Mouse (Mus musculus) MEL (cell line): ENCODE measurements at regions not wholly inside any gene's neighbourhood (a gene's known extent, or its start where the extent isn't known, plus 50 kb on each side); places are given as distances from the start of the nearest gene placed in this dataset.

Experiments used
- DNase-seq: peaks from one replicate; pipeline ENCODE4 v3.0.0; 2011; ENCODE audit warnings: low read depth, low spot score
- H3K27ac ChIP-seq: 2 replicates; pipeline ENCODE4 v1.5.1; 2012; ENCODE audit warnings: low read depth, mild to moderate bottlenecking, control low read depth, low read length, moderate library complexity; ENCODE audit not compliant: control insufficient read depth
- H3K27me3 ChIP-seq, 2 experiments: fragments of 150-350 bp in 1 of 2; sonication (generic) in 1 of 2; 2 replicates each; pipeline ENCODE4 v1.6.1; 2012; ENCODE audit warnings: low read length in 2 of 2, mild to moderate bottlenecking in 2 of 2, improper control_type of control experiment in 1 of 2, moderate library complexity in 1 of 2; ENCODE audit not compliant: insufficient read depth in 2 of 2, control insufficient read depth in 1 of 2
- H3K36me3 ChIP-seq, 2 experiments: 2 replicates each; pipeline ENCODE4 v1.6.1; 2012 to 2014; ENCODE audit warnings: low read length in 2 of 2, improper control_type of control experiment in 1 of 2, inconsistent platforms in 1 of 2, mild to moderate bottlenecking in 1 of 2; ENCODE audit not compliant: insufficient read depth in 2 of 2, control insufficient read depth in 1 of 2
- H3K4me1 ChIP-seq, 2 experiments: fragments of 150-350 bp in 1 of 2; sonication (generic) in 1 of 2; 2 replicates each; pipeline ENCODE4 v1.6.1; 2012; ENCODE audit warnings: low read length in 2 of 2, improper control_type of control experiment in 1 of 2, mild to moderate bottlenecking in 1 of 2; ENCODE audit not compliant: insufficient read depth in 2 of 2, control insufficient read depth in 1 of 2
- H3K4me3 ChIP-seq, 2 experiments: fragments of 150-350 bp in 1 of 2; sonication (generic) in 1 of 2; 2 replicates each; pipeline ENCODE4 v1.5.1; 2012; ENCODE audit warnings: low read depth in 2 of 2, low read length in 2 of 2, mild to moderate bottlenecking in 2 of 2, moderate library complexity in 2 of 2, control low read depth in 1 of 2, improper control_type of control experiment in 1 of 2; ENCODE audit not compliant: control insufficient read depth in 1 of 2, insufficient read depth in 1 of 2
- H3K79me2 ChIP-seq: 2 replicates; pipeline ENCODE4 v1.6.1; 2012; ENCODE audit warnings: mild to moderate bottlenecking, low read length, moderate library complexity; ENCODE audit not compliant: control insufficient read depth, poor library complexity, insufficient read depth
- H3K9ac ChIP-seq: 2 replicates; pipeline ENCODE4 v1.6.1; 2012; ENCODE audit warnings: low read depth, mild to moderate bottlenecking, control low read depth, low read length, moderate library complexity; ENCODE audit not compliant: control insufficient read depth, poor library complexity, severe bottlenecking
- H3K9me3 ChIP-seq: fragments of 150-350 bp; sonication (generic); replicated peaks from 2 replicates; pipeline ENCODE4 v1.6.1; 2012; ENCODE audit warnings: mild to moderate bottlenecking, low read length, improper control_type of control experiment, moderate library complexity; ENCODE audit not compliant: insufficient read depth
- BHLHE40 ChIP-seq: IDR thresholded peaks from 2 replicates; pipeline ENCODE4 v1.6.1; 2012; ENCODE audit warnings: low read depth, mild to moderate bottlenecking, inconsistent platforms, low read length, improper control_type of control experiment, borderline replicate concordance
- CHD2 ChIP-seq: IDR thresholded peaks from 2 replicates; pipeline ENCODE4 v1.6.1; 2011; ENCODE audit warnings: low read length, improper control_type of control experiment
- CTCF ChIP-seq, 3 experiments: IDR thresholded peaks in 2 of 3; conservative IDR thresholded peaks in 1 of 3; 2 replicates each; pipeline ENCODE4 v1.5.1; 2011 to 2012; ENCODE audit warnings: low read length in 3 of 3, low read depth in 2 of 3, mild to moderate bottlenecking in 2 of 3, improper control_type of control experiment in 1 of 3, inconsistent platforms in 1 of 3, mixed read lengths in 1 of 3, moderate library complexity in 1 of 3; ENCODE audit not compliant: control insufficient read depth in 1 of 3, insufficient read depth in 1 of 3, poor library complexity in 1 of 3, severe bottlenecking in 1 of 3
- ELF1 ChIP-seq: IDR thresholded peaks from 2 replicates; pipeline ENCODE4 v1.6.1; 2014; ENCODE audit warnings: low read depth, mild to moderate bottlenecking, inconsistent platforms, low read length, improper control_type of control experiment, moderate library complexity
- ETS1 ChIP-seq: IDR thresholded peaks from 2 replicates; pipeline ENCODE4 v1.6.1; 2012; ENCODE audit warnings: low read depth, mild to moderate bottlenecking, inconsistent platforms, low read length, improper control_type of control experiment, moderate library complexity
- GABPA ChIP-seq: IDR thresholded peaks from 2 replicates; pipeline ENCODE4 v1.6.1; 2012; ENCODE audit warnings: low read depth, mild to moderate bottlenecking, inconsistent platforms, low read length, improper control_type of control experiment, moderate library complexity
- GATA1 ChIP-seq: IDR thresholded peaks from 2 replicates; pipeline ENCODE4 v1.6.1; 2011; ENCODE audit warnings: low read depth, low read length, improper control_type of control experiment
- MXI1 ChIP-seq: IDR thresholded peaks from 2 replicates; pipeline ENCODE4 v1.6.1; 2011; ENCODE audit warnings: mild to moderate bottlenecking, low read depth, low read length, improper control_type of control experiment
- MYB ChIP-seq: IDR thresholded peaks from 2 replicates; pipeline ENCODE4 v1.6.1; 2011; ENCODE audit warnings: mild to moderate bottlenecking, low read depth, low read length, improper control_type of control experiment
- MYC ChIP-seq: IDR thresholded peaks from 2 replicates; pipeline ENCODE4 v1.6.1; 2011; ENCODE audit warnings: low read depth, mild to moderate bottlenecking, low read length, improper control_type of control experiment, moderate library complexity
- NELFE ChIP-seq: IDR thresholded peaks from 2 replicates; pipeline ENCODE4 v1.6.1; 2011; ENCODE audit warnings: low read depth, low read length, improper control_type of control experiment
- NRF1 ChIP-seq: IDR thresholded peaks from 2 replicates; pipeline ENCODE4 v1.6.1; 2014; ENCODE audit warnings: low read depth, mild to moderate bottlenecking, inconsistent platforms, low read length, improper control_type of control experiment, moderate library complexity; ENCODE audit not compliant: poor library complexity, insufficient read depth, severe bottlenecking
- POLR2A ChIP-seq, 2 experiments: IDR thresholded peaks; 2 replicates each; pipeline ENCODE4 v1.6.1; 2011 to 2012; ENCODE audit warnings: low read length in 2 of 2, mild to moderate bottlenecking in 2 of 2, control low read depth in 1 of 2, improper control_type of control experiment in 1 of 2, low read depth in 1 of 2, moderate library complexity in 1 of 2; ENCODE audit not compliant: control insufficient read depth in 1 of 2, insufficient read depth in 1 of 2, poor library complexity in 1 of 2
- POLR2AphosphoS2 ChIP-seq: IDR thresholded peaks from 2 replicates; pipeline ENCODE4 v1.6.1; 2011; ENCODE audit warnings: low read length, improper control_type of control experiment
- RAD21 ChIP-seq: IDR thresholded peaks from 2 replicates; pipeline ENCODE4 v1.6.1; 2011; ENCODE audit warnings: mild to moderate bottlenecking, low read depth, low read length, improper control_type of control experiment
- SIN3A ChIP-seq: IDR thresholded peaks from 2 replicates; pipeline ENCODE4 v1.6.1; 2012; ENCODE audit warnings: low read length, improper control_type of control experiment, inconsistent platforms
- SMC3 ChIP-seq: IDR thresholded peaks from 2 replicates; pipeline ENCODE4 v1.6.1; 2011; ENCODE audit warnings: low read depth, low read length, improper control_type of control experiment
- UBTF ChIP-seq: IDR thresholded peaks from 2 replicates; pipeline ENCODE4 v1.6.1; 2012; ENCODE audit warnings: low read depth, mild to moderate bottlenecking, inconsistent platforms, low read length, improper control_type of control experiment, moderate library complexity, borderline replicate concordance; ENCODE audit not compliant: insufficient read depth
- ZC3H11A ChIP-seq: IDR thresholded peaks from 2 replicates; pipeline ENCODE4 v1.6.1; 2012; ENCODE audit warnings: low read depth, mild to moderate bottlenecking, inconsistent platforms, low read length, improper control_type of control experiment
- ZKSCAN1 ChIP-seq: IDR thresholded peaks from 2 replicates; pipeline ENCODE4 v1.6.1; 2012; ENCODE audit warnings: low read depth, mild to moderate bottlenecking, inconsistent platforms, low read length, improper control_type of control experiment, moderate library complexity
- ZMIZ1 ChIP-seq: IDR thresholded peaks from 2 replicates; pipeline ENCODE4 v1.6.1; 2012; ENCODE audit warnings: low read depth, mild to moderate bottlenecking, inconsistent platforms, low read length, improper control_type of control experiment, moderate library complexity
- ZNF384 ChIP-seq: IDR thresholded peaks from 2 replicates; pipeline ENCODE4 v1.6.1; 2012; ENCODE audit warnings: low read depth, mild to moderate bottlenecking, inconsistent platforms, low read length, improper control_type of control experiment

DNA sequence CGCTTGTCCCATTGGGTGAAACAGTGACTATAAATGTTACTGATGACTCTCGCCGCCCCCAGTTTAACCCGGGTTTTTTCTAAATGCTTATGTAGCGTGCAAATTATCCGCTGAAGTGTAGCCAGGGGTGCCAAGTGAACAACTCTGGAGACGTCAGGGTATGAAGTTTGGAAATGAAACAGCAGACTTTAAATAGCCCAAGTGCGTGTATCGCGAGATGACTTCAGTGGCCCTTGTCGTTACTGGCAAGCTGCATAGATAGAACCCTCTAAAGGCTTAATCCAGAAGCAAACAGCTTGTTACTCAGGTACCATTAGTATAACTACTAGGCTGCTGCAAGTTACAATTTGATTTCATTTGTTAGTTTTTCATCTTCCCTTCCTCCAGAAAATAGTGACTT lies 192.1 kb upstream of the Eya4 start:
- no peak overlapping the region for H3K4me3 ChIP-seq
- TF ChIP-seq ZC3H11A (no peak), ZNF384 (no peak), BHLHE40 (no peak), ETS1 (no peak), MYC (no peak), ZKSCAN1 (no peak), CHD2 (no peak), GATA1 (no peak), ZMIZ1 (no peak), MXI1 (no peak), SIN3A (no peak), MYB (no peak), NELFE (no peak)
- TF ChIP-seq, all 39 proteins: peak for 0
- H3K79me2 ChIP-seq: no peaks in the 10 kb centered on the region
- H3K27me3 ChIP-seq: no peaks in the 10 kb centered on the region
- no peaks in the 10 kb centered on the region for H3K4me1 ChIP-seq
- H3K9ac ChIP-seq: no peak overlapping the region
- DNase-seq: no peak
- no peak overlapping the region for H3K27ac ChIP-seq
- H3K9me3 ChIP-seq: no peaks in the 10 kb centered on the region
- no peaks in the 10 kb centered on the region for H3K36me3 ChIP-seq

DNA sequence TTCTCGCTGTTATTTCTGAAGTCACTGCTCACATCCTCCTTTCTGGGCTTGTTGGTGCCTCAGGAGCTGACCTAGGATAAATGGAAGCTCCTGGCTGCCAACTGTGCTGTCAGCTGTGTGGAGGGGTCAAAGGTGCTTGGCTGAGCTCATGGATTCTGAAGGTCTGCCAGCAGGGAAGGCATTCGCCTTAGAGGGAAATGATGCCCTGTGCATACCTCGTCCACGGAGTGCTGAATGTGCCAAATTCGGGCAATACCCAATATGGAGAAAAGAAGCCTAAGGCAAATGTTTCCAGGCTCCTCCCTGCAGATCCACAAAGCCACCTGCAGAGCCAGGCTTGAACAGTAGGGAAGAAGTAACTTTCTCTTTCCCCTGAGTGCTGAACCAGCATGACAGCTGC lies 191.3 kb upstream of the Eya4 start:
- Histone ChIP-seq H3K9me3 (no peaks in the 10 kb centered on the region), H3K4me3 (no peak overlapping the region), H3K9ac (no peak overlapping the region), H3K36me3 (no peaks in the 10 kb centered on the region), H3K27me3 (no peaks in the 10 kb centered on the region), H3K4me1 (no peaks in the 10 kb centered on the region), H3K79me2 (no peaks in the 10 kb centered on the region), H3K27ac (no peak overlapping the region)
- no peak for DNase-seq
- TF ChIP-seq ZMIZ1 (no peak), MYB (no peak), POLR2AphosphoS2 (no peak), CTCF (IDR thresholded peaks at IDR 0.05 in 2 of 3, conservative IDR thresholded peaks at IDR 0.05 in 1 of 3; ENCODE audit: control insufficient read depth in 1 of 3, insufficient read depth in 1 of 3, low read depth in 2 of 3, low read length in 3 of 3, poor library complexity in 1 of 3, severe bottlenecking in 1 of 3) (no peak), GATA1 (no peak), GABPA (no peak), RAD21 (no peak), ELF1 (no peak), NRF1 (no peak), BHLHE40 (no peak), SMC3 (no peak), POLR2A (IDR thresholded peaks at IDR 0.05; ENCODE audit: control insufficient read depth in 1 of 2, insufficient read depth in 1 of 2, low read depth in 1 of 2, low read length in 2 of 2, poor library complexity in 1 of 2) (no peak), ZC3H11A (no peak), MXI1 (no peak), ZNF384 (no peak), UBTF (no peak), NELFE (no peak), MYC (no peak)
